Mouse (Mus musculus): ENCODE data around the gene Nell2. TPM values are rescaled to one million over a fixed set of nuclear protein-coding genes. Genes with fewer than 3 reads are reported as not detected.
"Not testable (repeated sequence)": the region's sequence is repeated elsewhere in the genome, so short reads cannot be mapped to it uniquely, and the experiment has no call there.

The Nell2 gene
- polyA plus RNA-seq, 1 experiment from 2014 or later = 166 TPM

DNA sequence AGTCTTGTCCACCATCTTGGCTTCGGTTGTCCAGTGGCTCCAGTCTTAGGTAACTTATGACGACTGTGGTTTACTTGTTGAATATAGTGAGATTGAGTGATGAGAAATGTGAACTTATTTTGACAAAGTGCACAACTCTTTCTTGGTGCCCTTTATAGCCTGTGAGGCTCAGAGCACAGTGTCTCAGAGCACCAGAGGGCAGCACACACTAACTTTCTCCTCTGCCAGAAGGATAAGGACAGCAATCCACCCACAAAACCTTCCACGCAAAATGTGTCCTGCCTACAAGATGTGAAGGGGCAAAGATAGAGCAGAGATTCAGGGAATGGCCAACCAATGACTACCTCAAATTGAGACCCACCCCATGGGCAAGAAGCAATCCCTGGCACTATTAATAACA is 256.2 kb downstream of the Nell2 start:
- Histone ChIP-seq H3K4me2 (no peak overlapping the region), H3K27ac (replicated peaks) (no peak overlapping the region), H3K27me3 (no peaks in the 10 kb centered on the region), H3K9ac (no peak overlapping the region), H3K9me3 (no peaks in the 10 kb centered on the region), H3K36me3 (no peaks in the 10 kb centered on the region), H3K4me3 (no peak overlapping the region), H3K4me1 (replicated peaks) (0 out of 2 replicates have a peak, but pooled peaks cover 5% of the 10 kb centered on the region)
- 89% methylated on average over 3 of the region's 3 CpGs for WGBS
- ATAC-seq (ENCODE audit: low read depth) = no peak

DNA sequence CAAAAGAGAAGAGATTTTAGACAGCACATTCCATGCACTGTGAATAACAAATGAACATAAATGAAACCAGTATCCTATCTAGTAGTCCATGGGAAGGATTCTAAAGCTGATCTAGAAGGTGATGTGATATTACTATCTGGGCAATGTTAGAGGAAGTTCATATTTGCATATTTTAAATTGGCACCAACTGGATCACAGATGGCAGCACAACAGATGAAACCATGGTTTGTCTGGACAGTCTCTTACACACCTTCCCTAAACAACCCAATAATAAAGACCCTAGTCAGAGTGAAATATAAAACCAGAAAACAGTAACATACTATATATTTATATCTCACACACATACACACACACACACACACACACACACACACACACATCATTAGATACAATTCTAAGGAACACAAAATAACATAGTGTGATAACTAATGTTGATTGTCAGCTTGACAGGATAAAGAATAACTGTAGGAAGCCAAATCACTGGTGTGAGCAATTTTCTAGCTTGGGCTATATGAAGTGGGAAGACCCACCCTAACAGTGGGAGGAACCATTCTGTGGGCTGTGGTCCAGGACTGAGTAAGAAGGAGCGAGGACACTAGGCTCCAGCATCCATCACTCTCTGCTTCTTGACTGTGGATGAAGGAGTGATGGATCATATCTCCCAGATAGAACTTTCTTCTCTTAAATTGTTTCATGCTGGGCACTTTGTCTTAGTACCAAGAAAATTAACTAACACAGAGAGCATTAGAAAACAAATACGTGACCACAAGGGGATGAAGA is 268.5 kb downstream of the Nell2 start:
- Histone ChIP-seq H3K27ac (replicated peaks) (no peak overlapping the region), H3K4me3 (no peak overlapping the region), H3K36me3 (no peaks in the 10 kb centered on the region), H3K4me2 (no peak overlapping the region), H3K4me1 (replicated peaks) (peaks cover 6% of the 10 kb centered on the region; the same call in 1 of the 2 replicates), H3K9me3 (no peaks in the 10 kb centered on the region), H3K9ac (no peak overlapping the region), H3K27me3 (no peaks in the 10 kb centered on the region)
- no peak for ATAC-seq (ENCODE audit: low read depth)
- 94% methylated on average over 2 of the region's 2 CpGs for WGBS

DNA sequence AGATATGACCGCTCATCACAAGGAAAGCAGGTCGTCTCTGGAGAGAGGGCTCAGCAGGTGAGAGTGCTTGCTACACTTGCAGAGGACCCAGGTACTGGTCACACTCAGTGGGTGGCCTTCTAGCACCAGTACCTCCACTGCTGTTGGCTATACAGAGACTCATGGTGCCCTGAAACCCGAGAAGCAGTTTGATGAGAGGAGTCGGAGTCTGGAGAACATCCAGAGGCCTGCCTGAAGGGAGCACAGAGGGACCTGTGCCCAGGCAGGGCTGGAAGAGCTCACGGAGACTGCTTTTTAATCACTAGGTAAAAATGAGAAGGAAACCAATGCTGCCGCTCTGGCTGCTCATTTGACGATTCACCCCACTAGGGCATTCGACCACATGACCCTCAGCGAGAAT is 271.2 kb downstream of the Nell2 start:
- no peak for ATAC-seq (ENCODE audit: low read depth)
- H3K4me1 ChIP-seq (replicated peaks) = peaks cover 6% of the 10 kb centered on the region; the same call in 1 of the 2 replicates
- H3K36me3 ChIP-seq = no peaks in the 10 kb centered on the region
- H3K4me2 ChIP-seq = no peak overlapping the region
- no peaks in the 10 kb centered on the region for H3K9me3 ChIP-seq
- no peaks in the 10 kb centered on the region for H3K27me3 ChIP-seq
- no peak overlapping the region for H3K4me3 ChIP-seq
- no peak overlapping the region for H3K9ac ChIP-seq
- H3K27ac ChIP-seq (replicated peaks) = no peak overlapping the region
- WGBS = 73% methylated on average over 9 of the region's 9 CpGs

DNA sequence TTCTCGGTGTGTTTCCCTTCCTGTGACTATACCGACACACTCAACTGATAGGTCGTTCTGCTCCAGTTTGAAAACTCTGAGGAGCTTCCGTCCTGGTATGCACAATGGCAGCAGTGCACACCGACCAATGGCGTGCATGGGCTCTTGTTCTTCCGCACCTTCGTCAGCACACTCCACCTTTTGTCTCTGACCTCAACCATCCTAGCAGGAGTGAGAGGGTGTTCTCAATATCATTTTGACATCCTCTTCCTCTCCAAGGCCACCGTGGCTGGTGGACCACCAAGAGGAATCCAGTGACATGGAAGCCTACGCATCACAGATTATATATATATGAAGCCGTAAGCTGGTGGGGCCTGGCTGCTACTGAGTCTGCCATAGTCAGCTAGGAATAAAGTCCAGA is 282.8 kb downstream of the Nell2 start:
- no peak overlapping the region for H3K27ac ChIP-seq (replicated peaks)
- no peaks in the 10 kb centered on the region for H3K9me3 ChIP-seq
- no peak overlapping the region for H3K4me3 ChIP-seq
- no peaks in the 10 kb centered on the region for H3K27me3 ChIP-seq
- no peak overlapping the region for H3K9ac ChIP-seq
- H3K36me3 ChIP-seq = 0 out of 2 replicates have a peak, but pooled peaks cover 11% of the 10 kb centered on the region
- H3K4me1 ChIP-seq (replicated peaks) = 0 out of 2 replicates have a peak, but pooled peaks cover 3% of the 10 kb centered on the region
- H3K4me2 ChIP-seq = no peak overlapping the region
- 92% methylated on average over 11 of the region's 11 CpGs for WGBS
- no peak for ATAC-seq (ENCODE audit: low read depth)

DNA sequence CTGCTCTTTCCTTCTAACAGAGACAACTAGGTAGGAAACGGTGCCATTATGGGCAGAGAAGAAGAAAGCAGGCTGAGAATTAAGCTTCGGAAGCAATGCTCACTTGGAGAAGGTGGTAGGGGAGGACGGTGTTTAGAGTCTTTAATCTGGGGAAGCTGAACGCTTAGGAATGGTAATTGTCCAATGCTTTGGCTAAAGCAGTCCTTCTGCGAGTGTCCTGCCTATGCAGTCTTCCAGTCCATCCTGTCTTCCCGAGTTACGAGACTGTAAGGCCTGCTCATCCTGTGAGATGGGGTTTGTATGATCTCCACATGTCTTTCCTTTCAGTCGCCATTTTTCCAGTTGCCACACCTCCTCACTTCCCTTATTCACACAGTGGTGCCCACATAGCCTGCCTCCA is 284.5 kb downstream of the Nell2 start:
- 76% methylated on average over 8 of the region's 8 CpGs for WGBS
- Histone ChIP-seq H3K36me3 (0 out of 2 replicates have a peak, but pooled peaks cover 22% of the 10 kb centered on the region), H3K4me3 (no peak overlapping the region), H3K9me3 (no peaks in the 10 kb centered on the region), H3K4me2 (no peak overlapping the region), H3K27me3 (no peaks in the 10 kb centered on the region), H3K27ac (replicated peaks) (0 out of 2 replicates have a peak overlapping the region, but pooled peaks have one; percentile 4), H3K9ac (no peak overlapping the region), H3K4me1 (replicated peaks) (0 out of 2 replicates have a peak, but pooled peaks cover 3% of the 10 kb centered on the region)
- ATAC-seq (ENCODE audit: low read depth) = no peak

DNA sequence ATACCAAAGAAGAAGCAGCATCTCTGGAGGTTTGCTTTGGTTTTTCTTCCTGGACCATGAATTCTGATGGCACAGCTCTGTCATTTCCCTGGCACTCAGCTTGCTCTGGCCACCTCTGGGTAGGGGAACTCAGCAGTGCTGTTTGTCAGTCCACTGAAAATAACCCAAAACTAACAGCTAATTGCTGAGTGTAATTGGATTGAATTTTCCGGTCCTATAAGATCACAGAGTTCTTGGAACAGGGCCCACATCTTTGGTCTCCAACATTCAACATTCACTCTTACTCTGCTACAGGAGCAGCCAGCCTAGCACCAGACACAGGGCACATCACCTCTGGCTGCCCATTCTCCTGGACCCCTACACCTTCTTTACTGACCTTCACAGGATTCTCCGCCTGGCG is 287.2 kb downstream of the Nell2 start:
- no peak for ATAC-seq (ENCODE audit: low read depth)
- H3K4me3 ChIP-seq = no peak overlapping the region
- 81% methylated on average over 3 of the region's 3 CpGs for WGBS

DNA sequence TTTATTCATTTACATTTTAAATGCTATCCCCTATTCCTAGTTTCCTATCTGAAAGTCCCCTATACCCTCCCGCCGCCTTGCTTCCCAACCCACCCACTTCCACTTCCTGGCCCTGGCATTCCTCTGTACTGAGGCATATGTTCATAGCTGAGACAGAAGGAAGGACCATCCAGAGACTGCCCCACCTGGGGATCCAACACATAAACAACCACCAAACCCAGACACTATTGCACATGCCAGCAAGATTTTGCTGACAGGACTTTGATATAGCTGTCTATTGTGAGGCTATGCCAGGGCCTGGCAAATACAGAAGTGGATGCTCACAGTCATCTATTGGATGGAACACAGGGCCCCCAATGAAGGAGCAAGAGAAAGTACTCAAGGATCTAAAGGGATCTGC is 291.3 kb downstream of the Nell2 start:
- ATAC-seq (ENCODE audit: low read depth); H3K27me3 ChIP-seq; H3K4me1 ChIP-seq (replicated peaks); H3K9me3 ChIP-seq; H3K4me2 ChIP-seq; H3K4me3 ChIP-seq; H3K27ac ChIP-seq (replicated peaks); H3K9ac ChIP-seq: not testable (repeated sequence)
- WGBS = 94% methylated on average over 2 of the region's 2 CpGs
- H3K36me3 ChIP-seq = peaks cover 19% of the 10 kb centered on the region; the same call in 1 of the 2 replicates

More for the DNA sequence above, 287.2 kb downstream of the Nell2 start:
- H3K9me3 ChIP-seq = no peaks in the 10 kb centered on the region
- H3K4me2 ChIP-seq = no peak overlapping the region
- H3K4me1 ChIP-seq (replicated peaks) = 0 out of 2 replicates have a peak, but pooled peaks cover 3% of the 10 kb centered on the region
- 0 out of 2 replicates have a peak, but pooled peaks cover 19% of the 10 kb centered on the region for H3K36me3 ChIP-seq
- H3K27me3 ChIP-seq = no peaks in the 10 kb centered on the region
- H3K27ac ChIP-seq (replicated peaks) = no peak overlapping the region
- no peak overlapping the region for H3K9ac ChIP-seq

DNA sequence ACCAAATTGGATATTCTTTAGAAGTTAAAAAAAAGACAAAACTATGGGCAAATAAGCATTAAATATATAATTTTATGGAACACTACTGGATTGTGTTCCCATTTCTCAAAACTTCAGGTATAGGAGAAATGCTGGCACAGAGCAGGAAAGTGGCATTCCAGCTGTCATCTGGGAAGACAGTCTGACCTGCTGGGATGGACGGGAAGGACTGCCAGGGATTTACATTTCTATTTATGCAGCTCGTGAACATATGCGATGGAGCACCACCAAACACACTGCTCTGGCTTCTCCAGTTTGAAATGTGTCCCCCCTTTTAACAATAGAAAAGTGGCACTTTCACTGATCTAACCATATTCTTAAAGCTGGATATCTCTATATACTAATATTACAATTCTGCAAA is 291.9 kb downstream of the Nell2 start:
- Histone ChIP-seq H3K36me3 (peaks cover 19% of the 10 kb centered on the region; the same call in 1 of the 2 replicates), H3K27me3 (no peaks in the 10 kb centered on the region), H3K4me1 (replicated peaks) (0 out of 2 replicates have a peak, but pooled peaks cover 2% of the 10 kb centered on the region), H3K4me3 (no peak overlapping the region), H3K9ac (no peak overlapping the region), H3K4me2 (no peak overlapping the region), H3K27ac (replicated peaks) (no peak overlapping the region), H3K9me3 (no peaks in the 10 kb centered on the region)
- no peak for ATAC-seq (ENCODE audit: low read depth)
- WGBS = 84% methylated on average over 3 of the region's 3 CpGs

DNA sequence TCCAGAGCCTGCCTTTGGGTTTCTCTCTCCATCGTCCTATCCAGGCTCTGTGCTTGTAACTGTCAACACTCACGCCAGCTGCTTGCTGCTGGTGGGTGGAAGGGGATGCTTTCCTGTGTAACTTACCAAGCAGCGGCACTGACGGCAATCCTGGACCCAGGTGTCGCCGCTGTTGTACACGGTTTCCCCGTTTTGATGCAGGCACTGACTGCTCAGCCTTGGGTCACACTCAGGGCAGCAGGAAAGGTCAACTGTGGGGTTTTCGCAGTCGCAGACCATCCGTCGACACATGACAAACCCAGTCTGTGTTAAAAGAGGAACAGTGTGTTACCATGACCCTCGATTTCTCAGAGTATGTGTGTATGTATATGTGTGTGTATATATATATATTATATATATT is 297.2 kb downstream of the Nell2 start:
- Histone ChIP-seq H3K9ac (no peak overlapping the region), H3K4me3 (no peak overlapping the region), H3K36me3 (peaks cover 16% of the 10 kb centered on the region), H3K27me3 (no peaks in the 10 kb centered on the region), H3K4me2 (no peak overlapping the region), H3K9me3 (no peaks in the 10 kb centered on the region), H3K4me1 (replicated peaks) (no peaks in the 10 kb centered on the region), H3K27ac (replicated peaks) (no peak overlapping the region)
- no peak for ATAC-seq (ENCODE audit: low read depth)
- 87% methylated on average over 13 of the region's 13 CpGs for WGBS

DNA sequence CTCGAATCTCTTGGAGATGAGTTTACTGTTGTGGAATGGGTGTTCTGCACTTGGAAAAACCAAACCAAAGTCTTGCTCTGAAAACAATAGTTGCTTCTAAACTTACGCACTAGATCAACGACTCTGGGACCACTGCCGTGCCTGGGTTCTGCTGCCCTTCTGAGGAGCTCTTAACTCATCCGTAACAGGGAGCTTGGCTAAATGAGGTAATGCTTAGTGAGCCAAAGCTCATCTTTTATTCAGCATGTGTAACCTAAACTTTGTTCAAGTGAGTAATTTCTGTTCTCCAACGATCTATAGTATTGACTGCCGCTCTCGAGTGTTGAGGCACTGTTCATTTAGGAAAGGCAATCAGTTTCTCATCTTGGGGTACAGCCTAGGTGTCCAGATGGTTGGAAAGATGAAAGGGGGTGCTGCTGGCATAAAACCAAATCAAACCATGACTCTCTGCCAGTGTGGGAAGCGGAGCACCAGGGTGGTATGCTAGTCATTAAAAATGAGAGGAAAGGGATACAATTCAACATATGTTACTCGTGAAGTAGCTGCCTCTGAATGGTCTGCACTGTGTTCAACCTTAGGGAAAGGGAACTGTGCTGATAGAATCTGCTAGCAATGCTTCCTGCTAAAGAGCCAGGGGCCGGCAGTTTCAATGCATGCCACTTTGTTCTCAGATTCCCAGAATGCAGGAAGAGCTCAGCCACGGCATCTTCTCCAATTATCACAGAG is 311.6 kb downstream of the Nell2 start:
- Histone ChIP-seq H3K27ac (replicated peaks) (peak overlapping the region; percentile 71), H3K9ac (no peak overlapping the region), H3K4me1 (replicated peaks) (peaks cover 16% of the 10 kb centered on the region), H3K9me3 (no peaks in the 10 kb centered on the region), H3K27me3 (no peaks in the 10 kb centered on the region), H3K4me3 (no peak overlapping the region), H3K36me3 (peaks cover 9% of the 10 kb centered on the region), H3K4me2 (no peak overlapping the region)
- ATAC-seq (ENCODE audit: low read depth) = peak; percentile 64
- WGBS = 41% methylated on average over 12 of the region's 12 CpGs

DNA sequence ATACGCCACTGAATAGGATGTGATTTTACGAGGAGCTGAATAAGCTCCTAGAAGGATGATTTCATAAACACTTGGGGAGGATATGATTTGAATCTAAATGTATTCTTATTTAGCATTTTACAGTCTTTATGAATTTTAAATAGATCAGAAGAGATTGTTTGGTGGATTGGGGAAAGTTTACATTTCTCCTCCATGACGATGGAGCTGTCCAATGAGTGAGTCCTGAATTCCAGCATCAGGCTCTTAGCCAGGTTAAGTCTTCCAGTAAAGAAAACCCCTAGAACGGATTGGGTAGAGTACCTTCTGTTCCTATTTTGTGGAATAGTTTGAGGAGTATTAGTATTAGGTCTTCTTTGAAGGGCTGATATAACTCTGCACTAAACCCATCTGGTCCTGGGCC is 317.8 kb downstream of the Nell2 start:
- H3K4me3 ChIP-seq = no peak overlapping the region
- 80% methylated on average over 4 of the region's 4 CpGs for WGBS

DNA sequence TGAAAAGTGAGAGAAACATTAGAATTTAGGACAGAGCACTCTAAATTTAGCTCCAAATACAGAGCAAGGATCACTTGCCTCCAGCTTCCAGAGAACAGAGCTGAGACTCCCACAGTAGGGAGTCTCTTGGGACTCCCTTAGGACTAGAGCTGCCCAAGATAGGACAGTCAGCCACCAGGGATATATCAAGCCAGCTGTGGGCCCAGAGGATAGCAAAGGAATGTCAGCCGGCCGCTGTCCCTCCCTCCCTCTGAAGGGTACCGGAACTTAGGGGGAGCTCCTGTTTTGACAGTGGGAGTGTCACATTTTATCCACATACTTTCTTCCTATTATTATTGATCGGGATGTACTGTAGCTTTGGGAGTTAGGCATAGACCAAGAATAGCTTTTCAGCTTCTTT is 319.2 kb downstream of the Nell2 start:
- Histone ChIP-seq H3K9me3 (no peaks in the 10 kb centered on the region), H3K4me2 (no peak overlapping the region), H3K9ac (no peak overlapping the region), H3K27me3 (no peaks in the 10 kb centered on the region), H3K36me3 (no peaks in the 10 kb centered on the region), H3K27ac (replicated peaks) (no peak overlapping the region), H3K4me1 (replicated peaks) (no peaks in the 10 kb centered on the region), H3K4me3 (no peak overlapping the region)
- ATAC-seq (ENCODE audit: low read depth) = no peak
- WGBS = 87% methylated on average over 4 of the region's 4 CpGs

More for the DNA sequence above, 317.8 kb downstream of the Nell2 start:
- Histone ChIP-seq H3K36me3 (no peaks in the 10 kb centered on the region), H3K4me2 (no peak overlapping the region), H3K9ac (no peak overlapping the region), H3K9me3 (no peaks in the 10 kb centered on the region), H3K27me3 (no peaks in the 10 kb centered on the region), H3K27ac (replicated peaks) (no peak overlapping the region), H3K4me1 (replicated peaks) (no peaks in the 10 kb centered on the region)
- no peak for ATAC-seq (ENCODE audit: low read depth)
